Mouse (Mus musculus) neural tube, embryonic 15.5 days (tissue): ENCODE measurements around the gene Dnajb14. TPM values are rescaled to one million over a fixed set of nuclear protein-coding genes. Genes with fewer than 3 reads are reported as not detected.

Experiments used
- ATAC-seq: fragments of 200-750 bp; cut with Nextera tagmentation; 2 replicates; pipeline ENCODE4 v1.8.0; 2017; ENCODE audit warnings: mild to moderate bottlenecking, moderate TSS enrichment, moderate library complexity; ENCODE audit not compliant: low FRiP score
- H3K27ac ChIP-seq: fragments of 300-500 bp; sonication (generic); replicated peaks from 2 replicates; pipeline ENCODE4 v1.5.1; 2015; ENCODE audit warnings: mild to moderate bottlenecking, inconsistent platforms
- H3K27me3 ChIP-seq: fragments of 300-500 bp; sonication (generic); replicated peaks from 2 replicates; pipeline ENCODE4 v1.6.1; 2015; ENCODE audit warnings: inconsistent platforms
- H3K36me3 ChIP-seq: fragments of 300-500 bp; sonication (generic); 2 replicates; pipeline ENCODE4 v1.6.1; 2015; ENCODE audit warnings: inconsistent platforms
- H3K4me1 ChIP-seq: fragments of 300-500 bp; sonication (generic); 2 replicates; pipeline ENCODE4 v1.6.1; 2015; ENCODE audit warnings: inconsistent platforms
- H3K4me2 ChIP-seq: fragments of 300-500 bp; sonication (generic); 2 replicates; pipeline ENCODE4 v1.6.1; 2015; ENCODE audit warnings: inconsistent platforms, mild to moderate bottlenecking, moderate library complexity
- H3K4me3 ChIP-seq: fragments of 300-500 bp; sonication (generic); replicated peaks from 2 replicates; pipeline ENCODE4 v1.5.1; 2015; ENCODE audit warnings: mild to moderate bottlenecking, inconsistent platforms
- H3K9ac ChIP-seq: fragments of 300-500 bp; sonication (generic); replicated peaks from 2 replicates; pipeline ENCODE4 v1.6.1; 2015; ENCODE audit warnings: mild to moderate bottlenecking, inconsistent platforms
- H3K9me3 ChIP-seq: fragments of 300-500 bp; sonication (generic); replicated peaks from 2 replicates; pipeline ENCODE4 v1.6.1; 2016; ENCODE audit warnings: inconsistent platforms
- WGBS: fragments of 180-500 bp; shearing (Covaris S2); methylation state at CpG from one replicate; pipeline ENCODE4 v1.1.7; 2015; ENCODE audit warnings: mixed read lengths; 5-methylcytosine and 5-hydroxymethylcytosine counted together
- polyA plus RNA-seq: library from polyadenylated mRNA; unstranded; fragments of >200 nt; fragmentation: Nextera tagmentation; extraction: Ambion mirVana; gene quantifications from 2 replicates; pipeline ENCODE4 v1.2.1, GENCODE M21; 2015

The Dnajb14 gene
- 15.1 and 17.8 TPM in 2 replicates for polyA plus RNA-seq

DNA sequence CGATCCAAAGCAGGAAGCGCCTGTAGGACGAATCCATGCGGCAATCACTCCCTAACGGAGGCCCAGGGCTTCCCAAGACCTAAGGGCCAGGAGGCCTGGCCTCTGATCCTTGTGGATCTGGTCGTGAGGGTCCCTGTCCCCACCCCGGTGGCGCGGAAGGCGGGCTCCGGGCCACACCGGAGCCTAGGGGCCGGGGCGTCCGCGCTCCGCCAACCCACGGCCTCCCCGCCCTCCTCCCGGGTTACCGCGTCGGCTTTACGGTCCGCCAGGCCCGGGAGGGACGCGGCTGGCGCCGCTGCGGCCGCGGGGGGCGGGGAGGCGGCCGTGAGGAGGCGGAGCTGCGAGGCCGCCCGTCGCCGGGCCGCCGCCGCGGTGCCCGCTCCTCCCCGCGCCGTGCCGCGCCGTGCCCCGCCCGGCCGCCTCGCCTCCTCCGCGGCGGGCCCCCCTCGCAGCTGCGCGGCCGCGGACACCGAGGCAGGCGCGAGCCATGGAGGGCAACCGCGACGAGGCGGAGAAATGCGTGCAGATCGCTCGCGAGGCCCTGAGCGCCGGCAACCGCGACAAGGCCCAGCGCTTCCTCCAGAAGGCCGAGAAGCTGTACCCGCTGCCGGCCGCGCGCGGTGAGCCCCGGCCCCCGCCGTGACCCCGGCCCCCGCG is at the start of gene Dnajb14:
Gene Dnajb14, plus strand, starts transcription at position 239 of the 657 bp plus-strand sequence.
- no peaks in the 10 kb centered on the region for H3K36me3 ChIP-seq
- H3K4me1 ChIP-seq: peaks cover 29% of the 10 kb centered on the region
- peak within 1 kb of the TSS; percentile 99 for H3K9ac ChIP-seq
- peak within 1 kb of the TSS; percentile 97 for H3K27ac ChIP-seq
- WGBS: under 1% methylated on average over 43 of the region's 94 CpGs
- H3K9me3 ChIP-seq: no peaks in the 10 kb centered on the region
- ATAC-seq: peak; percentile 23
- no peaks in the 10 kb centered on the region for H3K27me3 ChIP-seq
- H3K4me3 ChIP-seq: peak within 1 kb of the TSS; percentile 92
- H3K4me2 ChIP-seq: peak within 1 kb of the TSS; percentile 80

- no peak overlapping the region for H3K27ac ChIP-seq
- H3K36me3 ChIP-seq: no peaks in the 10 kb centered on the region
- H3K4me3 ChIP-seq: no peak overlapping the region
- H3K9ac ChIP-seq: no peak overlapping the region
- no peak for ATAC-seq
- H3K4me1 ChIP-seq: no peaks in the 10 kb centered on the region
- no peaks in the 10 kb centered on the region for H3K27me3 ChIP-seq
- H3K9me3 ChIP-seq: no peaks in the 10 kb centered on the region
- H3K4me2 ChIP-seq: no peak overlapping the region
- WGBS: 7% methylated on average over 4 of the region's 4 CpGs
Observed at GRCm38 (mm10) chr3:137818713-137819112, 48.8 kb upstream of the Dnajb14 start.

DNA sequence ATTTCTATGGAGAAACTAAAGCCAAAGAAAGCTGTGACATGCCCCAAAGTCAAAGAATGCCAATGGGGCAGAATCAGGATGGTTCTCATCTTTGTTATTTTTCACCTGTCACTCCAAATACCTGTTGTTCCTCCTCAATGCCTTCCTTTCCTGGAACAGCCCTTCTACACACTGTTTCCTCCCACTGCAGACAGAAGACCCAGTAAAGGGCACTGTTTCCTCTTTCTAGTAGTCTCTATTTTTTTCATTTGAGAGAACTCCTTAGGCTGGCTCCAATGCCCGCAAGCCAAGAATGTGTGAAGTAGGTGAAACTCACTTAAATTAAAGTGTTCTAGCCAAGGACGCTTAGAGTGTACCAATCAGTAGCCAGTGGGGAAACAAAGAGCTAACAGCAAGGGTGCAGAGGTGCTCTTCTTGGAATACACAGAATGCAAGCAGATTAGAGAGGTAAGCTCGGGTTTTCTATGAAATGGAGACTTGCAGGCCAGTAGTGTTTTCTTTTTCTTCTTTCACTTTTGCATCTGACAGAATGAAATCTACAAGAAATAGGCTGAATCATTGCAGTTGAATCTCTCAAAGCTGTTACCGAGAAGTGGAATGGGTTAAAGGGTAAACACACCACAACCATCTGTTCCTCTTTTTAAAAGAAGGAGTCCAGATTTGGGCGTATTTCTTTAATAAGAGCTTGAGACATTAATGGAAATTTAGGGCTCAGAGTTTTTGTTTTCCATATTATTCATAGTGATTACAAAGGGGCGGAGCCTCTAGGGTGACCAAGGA is 46.6 kb upstream of the Dnajb14 start:
- no peak for ATAC-seq
- no peaks in the 10 kb centered on the region for H3K4me1 ChIP-seq
- no peaks in the 10 kb centered on the region for H3K27me3 ChIP-seq
- H3K4me3 ChIP-seq: no peak overlapping the region
- H3K9ac ChIP-seq: no peak overlapping the region
- no peak overlapping the region for H3K4me2 ChIP-seq
- 89% methylated on average over 6 of the region's 6 CpGs for WGBS
- no peaks in the 10 kb centered on the region for H3K9me3 ChIP-seq
- no peaks in the 10 kb centered on the region for H3K36me3 ChIP-seq
- no peak overlapping the region for H3K27ac ChIP-seq

DNA sequence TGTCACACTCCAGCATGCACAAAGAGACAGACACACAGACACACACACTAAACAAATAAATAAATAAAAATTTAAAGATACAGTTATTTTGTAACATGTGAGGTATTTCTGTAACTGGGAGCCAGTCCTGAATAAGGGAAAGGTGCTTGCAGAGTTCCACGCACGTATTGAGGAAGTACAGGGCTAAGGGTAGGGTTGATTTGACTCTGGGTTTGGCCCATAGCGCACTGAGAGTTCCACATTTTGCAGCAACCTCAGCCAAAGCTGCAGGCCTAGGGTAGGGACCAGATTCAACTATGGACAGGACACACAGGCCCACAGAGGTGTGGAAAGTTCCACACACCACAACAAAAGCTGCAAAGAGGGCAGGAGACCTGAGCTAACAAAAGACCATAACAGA is 44.2 kb upstream of the Dnajb14 start:
- no peak for ATAC-seq

GRCm38 (mm10) chr3:137827678-137828077 is 39.8 kb upstream of the Dnajb14 start:
- 16% methylated on average over 11 of the region's 11 CpGs for WGBS
- H3K27ac ChIP-seq: peak overlapping the region; percentile 19; the same call in 1 of the 2 replicates
- ATAC-seq: peak; percentile 41; the same call in 1 of the 2 replicates
- H3K4me1 ChIP-seq: peaks cover 7% of the 10 kb centered on the region; the same call in 1 of the 2 replicates
- no peak overlapping the region for H3K4me2 ChIP-seq
- H3K27me3 ChIP-seq: no peaks in the 10 kb centered on the region
- H3K36me3 ChIP-seq: no peaks in the 10 kb centered on the region
- no peaks in the 10 kb centered on the region for H3K9me3 ChIP-seq
- H3K9ac ChIP-seq: no peak overlapping the region
- no peak overlapping the region for H3K4me3 ChIP-seq

More for the DNA sequence above, 44.2 kb upstream of the Dnajb14 start:
- Histone ChIP-seq H3K36me3 (no peaks in the 10 kb centered on the region), H3K4me2 (no peak overlapping the region), H3K9ac (no peak overlapping the region), H3K9me3 (no peaks in the 10 kb centered on the region), H3K4me3 (no peak overlapping the region), H3K4me1 (peaks cover 7% of the 10 kb centered on the region; the same call in 1 of the 2 replicates), H3K27ac (no peak overlapping the region), H3K27me3 (no peaks in the 10 kb centered on the region)
- 93% methylated on average over 3 of the region's 3 CpGs for WGBS

DNA sequence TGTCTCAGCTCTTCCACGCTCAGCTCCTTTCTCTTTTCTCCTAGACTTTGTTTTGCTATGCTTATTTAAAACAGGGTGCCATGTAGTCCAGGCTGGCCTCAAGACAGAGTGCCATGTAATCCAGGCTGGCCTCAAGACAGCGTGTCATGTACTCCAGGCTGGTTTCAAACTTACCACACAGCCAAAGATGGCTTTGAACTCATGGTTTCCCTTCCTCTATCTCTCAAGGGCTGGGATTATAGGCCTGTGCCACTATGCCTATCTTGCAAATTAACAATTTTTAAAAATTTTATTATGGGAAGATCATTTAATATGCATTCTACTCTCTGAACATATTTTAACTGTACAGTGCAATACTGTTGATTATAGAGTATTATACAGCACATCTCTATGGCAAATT is 36.3 kb upstream of the Dnajb14 start:
- ATAC-seq: no peak
- Histone ChIP-seq H3K27me3 (no peaks in the 10 kb centered on the region), H3K27ac (no peak overlapping the region), H3K4me2 (no peak overlapping the region), H3K4me1 (peaks cover 7% of the 10 kb centered on the region; the same call in 1 of the 2 replicates), H3K9ac (no peak overlapping the region), H3K4me3 (no peak overlapping the region), H3K9me3 (no peaks in the 10 kb centered on the region), H3K36me3 (no peaks in the 10 kb centered on the region)
- WGBS: 89% methylated on average over 2 of the region's 2 CpGs

DNA sequence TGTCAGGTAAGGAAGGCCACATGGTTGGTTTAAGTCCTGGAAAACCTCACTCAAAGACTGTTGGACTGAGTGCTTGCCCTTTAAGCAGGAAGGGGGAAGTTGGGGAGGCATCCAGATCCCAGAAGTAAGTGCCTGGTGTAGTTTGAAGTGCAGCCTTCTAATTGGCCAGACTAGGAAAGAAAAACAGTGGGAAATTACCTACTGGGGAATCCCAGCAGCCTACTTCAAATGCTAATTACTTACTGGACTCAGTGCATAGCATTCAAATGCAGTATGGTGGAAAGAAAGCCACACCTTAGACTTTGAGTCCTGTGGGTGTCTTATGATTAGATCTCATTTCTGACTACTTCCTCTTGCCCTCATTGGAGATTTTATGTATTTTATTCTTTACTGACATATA is 34.3 kb upstream of the Dnajb14 start:
- Histone ChIP-seq H3K27ac (no peak overlapping the region), H3K36me3 (no peaks in the 10 kb centered on the region), H3K4me1 (no peaks in the 10 kb centered on the region), H3K9me3 (no peaks in the 10 kb centered on the region), H3K4me2 (no peak overlapping the region), H3K4me3 (no peak overlapping the region), H3K9ac (no peak overlapping the region), H3K27me3 (no peaks in the 10 kb centered on the region)
- ATAC-seq: no peak

DNA sequence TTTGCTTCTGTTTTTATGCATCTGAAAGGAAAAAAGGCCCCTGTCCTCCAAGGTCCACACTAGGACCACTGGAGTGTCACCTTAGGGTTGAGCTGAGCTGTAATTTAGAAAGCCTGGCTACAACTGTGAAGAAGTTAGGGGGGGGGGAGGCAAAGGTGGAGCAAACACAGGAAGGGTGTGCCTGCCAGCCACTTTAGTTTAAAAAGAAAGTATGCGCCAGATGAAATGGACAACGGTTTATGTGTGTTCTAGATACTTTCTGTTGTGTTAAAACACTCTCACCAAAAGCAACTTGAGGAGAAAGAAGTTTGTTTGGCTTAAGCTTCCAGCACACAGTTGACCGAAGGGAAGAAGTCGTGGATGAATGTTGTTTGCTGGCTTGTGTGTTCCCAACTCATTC is 33.8 kb upstream of the Dnajb14 start:
- Histone ChIP-seq H3K4me3 (no peak overlapping the region), H3K27me3 (no peaks in the 10 kb centered on the region), H3K4me2 (no peak overlapping the region), H3K4me1 (no peaks in the 10 kb centered on the region), H3K9me3 (no peaks in the 10 kb centered on the region), H3K27ac (no peak overlapping the region), H3K9ac (no peak overlapping the region), H3K36me3 (no peaks in the 10 kb centered on the region)
- 82% methylated on average over 4 of the region's 4 CpGs for WGBS
- ATAC-seq: no peak

- WGBS: 70% methylated on average over 1 of the region's 1 CpGs
- no peak overlapping the region for H3K4me3 ChIP-seq
- H3K4me1 ChIP-seq: no peaks in the 10 kb centered on the region
- no peaks in the 10 kb centered on the region for H3K27me3 ChIP-seq
- no peak overlapping the region for H3K27ac ChIP-seq
- H3K9ac ChIP-seq: no peak overlapping the region
- no peak for ATAC-seq
- H3K36me3 ChIP-seq: no peaks in the 10 kb centered on the region
- no peaks in the 10 kb centered on the region for H3K9me3 ChIP-seq
- no peak overlapping the region for H3K4me2 ChIP-seq
Observed at GRCm38 (mm10) chr3:137836543-137836942, 30.9 kb upstream of the Dnajb14 start.

DNA sequence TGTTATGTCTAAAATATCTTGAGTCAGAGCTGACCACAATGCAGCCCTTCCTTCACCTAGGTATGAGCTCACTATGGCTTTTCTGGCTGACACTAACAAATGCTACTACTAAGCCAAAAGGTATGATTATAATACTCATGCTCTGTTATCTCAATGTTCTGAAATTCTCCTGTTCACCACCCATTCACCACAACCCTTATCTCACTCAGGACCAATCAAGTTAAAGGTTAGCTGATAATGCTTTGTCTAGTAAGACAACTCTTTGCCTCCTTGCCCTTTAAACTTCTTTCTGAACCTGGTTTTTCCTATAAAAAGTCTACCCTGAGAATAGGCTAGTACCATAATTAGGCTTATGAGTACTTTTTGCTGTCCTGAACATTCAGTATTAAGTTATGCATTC is 29.3 kb upstream of the Dnajb14 start:
- no peaks in the 10 kb centered on the region for H3K27me3 ChIP-seq
- no peak for ATAC-seq

GRCm38 (mm10) chr3:137842944-137843343 is 24.5 kb upstream of the Dnajb14 start:
- Histone ChIP-seq H3K9me3 (no peaks in the 10 kb centered on the region), H3K9ac (no peak overlapping the region), H3K4me1 (no peaks in the 10 kb centered on the region), H3K27ac (no peak overlapping the region), H3K27me3 (no peaks in the 10 kb centered on the region), H3K4me2 (no peak overlapping the region), H3K4me3 (no peak overlapping the region), H3K36me3 (no peaks in the 10 kb centered on the region)
- WGBS: 92% methylated on average over 1 of the region's 1 CpGs
- no peak for ATAC-seq

More for the DNA sequence above, 29.3 kb upstream of the Dnajb14 start:
- no peak overlapping the region for H3K4me2 ChIP-seq
- no peaks in the 10 kb centered on the region for H3K9me3 ChIP-seq
- no peak overlapping the region for H3K4me3 ChIP-seq
- no peaks in the 10 kb centered on the region for H3K36me3 ChIP-seq
- no peak overlapping the region for H3K27ac ChIP-seq
- no peak overlapping the region for H3K9ac ChIP-seq
- H3K4me1 ChIP-seq: no peaks in the 10 kb centered on the region

GRCm38 (mm10) chr3:137844263-137844662 is 23.2 kb upstream of the Dnajb14 start:
- no peak overlapping the region for H3K27ac ChIP-seq
- no peaks in the 10 kb centered on the region for H3K27me3 ChIP-seq
- ATAC-seq: no peak
- H3K4me2 ChIP-seq: no peak overlapping the region
- WGBS: 91% methylated on average over 3 of the region's 3 CpGs
- no peak overlapping the region for H3K9ac ChIP-seq
- H3K36me3 ChIP-seq: no peaks in the 10 kb centered on the region
- H3K4me3 ChIP-seq: no peak overlapping the region
- no peaks in the 10 kb centered on the region for H3K9me3 ChIP-seq
- H3K4me1 ChIP-seq: no peaks in the 10 kb centered on the region
